Comparison of ENCODE assay signal across 8 mouse cellular contexts in genomic region chr4:82691126-82692008, GRCm38 (mm10). TPM values are rescaled to one million over a fixed set of nuclear protein-coding genes. Genes with fewer than 3 reads are reported as not detected.
DNase-seq lines count a peak whose midpoint lies in the region; ATAC-seq and TF ChIP-seq lines count a peak whose summit lies in the region.

No protein-coding gene starts in this region.

- no peak for TF ChIP-seq CTCF in lung, embryonic 14.5 days (IDR thresholded peaks at IDR 0.05; ENCODE audit: low read depth)

- H3K4me3 ChIP-seq in lung, embryonic 14.5 days (ENCODE audit: low read depth, low read length), result no peak overlapping the region
- H3K4me3 ChIP-seq in forebrain, embryonic 13.5 days, result no peak overlapping the region
- no peak overlapping the region for H3K4me3 ChIP-seq in kidney, embryonic 15.5 days (replicated peaks)
- H3K4me3 ChIP-seq in midbrain, embryonic 13.5 days (replicated peaks), result no peak overlapping the region

- peak overlapping the region; percentile 39; the same call in 1 of the 2 replicates for H3K27ac ChIP-seq in lung, embryonic 14.5 days (ENCODE audit: low read depth)
- H3K27ac ChIP-seq in forebrain, embryonic 13.5 days, result peak overlapping the region; percentile 93
- no peak overlapping the region for H3K27ac ChIP-seq in kidney, embryonic 15.5 days
- H3K27ac ChIP-seq in midbrain, embryonic 13.5 days, result peak overlapping the region; percentile 61

- no peak overlapping the region for H3K4me2 ChIP-seq in lung, embryonic 14.5 days
- H3K4me2 ChIP-seq in forebrain, embryonic 13.5 days, result peak overlapping the region; percentile 14
- no peak overlapping the region for H3K4me2 ChIP-seq in kidney, embryonic 15.5 days
- no peak overlapping the region for H3K4me2 ChIP-seq in midbrain, embryonic 13.5 days (replicated peaks)

- H3K27me3 ChIP-seq in lung, embryonic 14.5 days (ENCODE audit: insufficient read depth, low read length), result no peaks in the 10 kb centered on the region
- H3K27me3 ChIP-seq in forebrain, embryonic 13.5 days, result no peaks in the 10 kb centered on the region
- no peaks in the 10 kb centered on the region for H3K27me3 ChIP-seq in kidney, embryonic 15.5 days
- no peaks in the 10 kb centered on the region for H3K27me3 ChIP-seq in midbrain, embryonic 13.5 days

- no peak overlapping the region for H3K9ac ChIP-seq in lung, embryonic 14.5 days
- H3K9ac ChIP-seq in forebrain, embryonic 13.5 days, result no peak overlapping the region
- no peak overlapping the region for H3K9ac ChIP-seq in kidney, embryonic 15.5 days
- H3K9ac ChIP-seq in midbrain, embryonic 13.5 days (replicated peaks), result no peak overlapping the region

- H3K36me3 ChIP-seq in lung, embryonic 14.5 days (ENCODE audit: insufficient read depth), result no peaks in the 10 kb centered on the region
- no peaks in the 10 kb centered on the region for H3K36me3 ChIP-seq in forebrain, embryonic 13.5 days (ENCODE audit: poor library complexity, severe bottlenecking)
- H3K36me3 ChIP-seq in kidney, embryonic 15.5 days, result no peaks in the 10 kb centered on the region
- no peaks in the 10 kb centered on the region for H3K36me3 ChIP-seq in midbrain, embryonic 13.5 days

- no peaks in the 10 kb centered on the region for H3K9me3 ChIP-seq in lung, embryonic 14.5 days (ENCODE audit: low read depth, low read length)
- H3K9me3 ChIP-seq in forebrain, embryonic 13.5 days (replicated peaks), result no peaks in the 10 kb centered on the region
- no peaks in the 10 kb centered on the region for H3K9me3 ChIP-seq in kidney, embryonic 15.5 days (replicated peaks)
- no peaks in the 10 kb centered on the region for H3K9me3 ChIP-seq in midbrain, embryonic 13.5 days

- DNase-seq in lung, embryonic 14.5 days, result peak; percentile 51
- DNase-seq in lung, adult 18-20 months, result no peak
- DNase-seq in yolk sac, embryonic 10.5 days (ENCODE audit: low spot score), result no peak
- DNase-seq in frontal cortex, postnatal 36 days (ENCODE audit: low spot score in 2 of 2), result no peak
- no peak for DNase-seq in adrenal gland, adult (ENCODE audit: inconsistent age in 2 of 2, low spot score in 1 of 2)

- no peaks in the 10 kb centered on the region for H3K4me1 ChIP-seq in lung, embryonic 14.5 days (ENCODE audit: insufficient read depth)
- peaks cover 33% of the 10 kb centered on the region for H3K4me1 ChIP-seq in forebrain, embryonic 13.5 days
- peaks cover 7% of the 10 kb centered on the region for H3K4me1 ChIP-seq in kidney, embryonic 15.5 days
- H3K4me1 ChIP-seq in midbrain, embryonic 13.5 days (replicated peaks), result peaks cover 26% of the 10 kb centered on the region

- 30% methylated on average over 4 of the region's 4 CpGs for WGBS in lung, embryonic 14.5 days
- WGBS in forebrain, embryonic 13.5 days, result 23% methylated on average over 4 of the region's 4 CpGs
- 43% methylated on average over 4 of the region's 4 CpGs for WGBS in kidney, embryonic 15.5 days
- WGBS in midbrain, embryonic 13.5 days, result 36% methylated on average over 4 of the region's 4 CpGs

- ATAC-seq in lung, embryonic 14.5 days (ENCODE audit: insufficient read depth), result peak; percentile 79
- peak; percentile 81 for ATAC-seq in forebrain, embryonic 13.5 days
- 0 out of 2 replicates have a peak, but pooled peaks have one; percentile 58 for ATAC-seq in kidney, embryonic 15.5 days (replicated peaks; ENCODE audit: low FRiP score)
- peak; percentile 55 for ATAC-seq in midbrain, embryonic 13.5 days

RNA-seq across cellular contexts. Expression of gene Nfib, which starts 14.2 kb away (rescaled TPM):
- 148 and 149 TPM in 2 replicates for polyA plus RNA-seq in lung, embryonic 14.5 days (2014; fragmentation: Nextera tagmentation; extraction: Ambion mirVana)
- polyA plus RNA-seq in forebrain, embryonic 13.5 days (2015; fragmentation: Nextera tagmentation; extraction: Ambion mirVana), result 170 and 204 TPM in 2 replicates
- 29.0 and 33.8 TPM in 2 replicates for polyA plus RNA-seq in kidney, embryonic 15.5 days (2015; fragmentation: Nextera tagmentation; extraction: Ambion mirVana)
- 56.1 and 58.4 TPM in 2 replicates for polyA plus RNA-seq in midbrain, embryonic 13.5 days (2015; fragmentation: Nextera tagmentation; extraction: Ambion mirVana)
